Mouse (Mus musculus) cerebellum, postnatal 10 days (tissue): ENCODE results near the gene C87436.

Experiments used
- DNase-seq, 2 experiments: peaks; one replicate each; pipeline ENCODE4 v3.0.0; 2021; ENCODE audit warnings: mixed read lengths in 2 of 2

The C87436 gene

DNA sequence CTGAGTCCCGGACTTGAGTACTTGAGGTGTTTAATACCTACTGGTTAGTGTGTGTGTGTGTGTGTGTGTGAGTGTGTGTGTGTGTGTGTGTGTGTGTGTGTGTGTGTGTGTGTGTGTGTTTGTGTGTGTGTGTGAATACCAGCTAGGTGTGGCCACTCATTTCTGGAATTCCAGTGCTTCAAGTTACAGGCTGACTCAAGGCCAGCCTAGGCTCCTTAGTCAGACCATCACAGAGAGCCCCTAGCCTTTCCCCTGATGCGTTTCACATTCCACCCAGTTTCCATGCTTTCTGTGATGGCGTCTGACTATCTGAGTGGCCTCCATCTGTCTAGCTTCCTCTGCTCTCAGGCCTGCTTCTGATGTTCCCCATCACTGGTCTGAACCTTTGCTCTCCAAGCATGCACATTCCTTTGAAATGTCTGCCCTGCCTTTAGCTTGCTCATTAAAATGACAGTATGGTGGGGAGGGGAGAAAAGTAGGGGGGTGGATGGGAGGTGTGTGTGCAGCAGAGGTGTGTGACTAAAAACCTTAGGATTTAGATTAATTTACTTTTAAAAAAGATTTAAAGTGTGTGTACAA is 81.7 kb downstream of the C87436 start:
- DNase-seq, result no peak

DNA sequence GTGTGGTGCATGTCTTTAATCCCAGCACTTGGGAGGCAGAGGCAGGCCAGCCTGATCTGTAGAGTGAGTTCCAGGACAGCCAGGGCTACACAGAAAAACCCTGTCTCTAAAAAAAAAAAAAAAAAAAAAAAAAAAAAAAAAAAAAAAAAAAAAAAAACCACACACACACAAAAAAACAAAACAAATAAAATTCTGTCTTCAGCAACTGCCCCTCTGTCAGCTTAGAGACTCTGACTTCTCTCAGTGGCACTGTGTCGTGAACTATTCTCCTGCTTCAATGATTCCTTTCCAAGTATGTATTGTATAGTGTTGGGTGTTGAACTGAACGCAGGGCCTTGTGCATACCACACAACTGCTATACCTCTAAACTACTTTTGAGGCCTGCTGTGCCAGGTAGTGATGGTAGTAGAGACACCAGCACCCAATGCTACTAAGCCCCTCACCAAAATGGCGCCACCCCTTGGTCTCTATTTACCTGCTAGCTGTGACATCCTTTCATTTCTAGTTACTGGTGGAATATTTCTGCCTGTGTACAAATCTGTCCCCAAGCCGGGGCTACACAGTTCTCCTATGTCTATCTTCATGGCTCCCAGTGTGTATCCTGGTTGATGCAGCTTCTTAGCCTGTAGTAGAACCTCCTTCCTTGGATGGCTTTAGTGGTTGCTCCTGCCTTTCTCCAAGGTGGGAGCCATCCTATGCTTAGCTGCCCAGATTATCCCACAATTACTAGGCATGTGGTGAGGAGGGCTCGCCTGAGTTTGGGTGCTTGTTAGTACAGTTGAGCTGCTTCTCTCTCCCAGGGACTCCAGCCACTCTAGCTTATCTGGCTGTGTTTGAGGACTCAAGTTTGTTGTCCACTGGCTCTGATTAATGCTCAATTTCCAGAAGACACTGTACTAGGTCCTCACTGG is 84.1 kb downstream of the C87436 start:
- peak; percentile 33 to 36 for DNase-seq
